Mouse (Mus musculus): ENCODE measurements around the gene Ptprn2.
"Not testable (repeated sequence)": the region's sequence is repeated elsewhere in the genome, so short reads cannot be mapped to it uniquely, and the experiment has no call there.

The Ptprn2 gene

DNA sequence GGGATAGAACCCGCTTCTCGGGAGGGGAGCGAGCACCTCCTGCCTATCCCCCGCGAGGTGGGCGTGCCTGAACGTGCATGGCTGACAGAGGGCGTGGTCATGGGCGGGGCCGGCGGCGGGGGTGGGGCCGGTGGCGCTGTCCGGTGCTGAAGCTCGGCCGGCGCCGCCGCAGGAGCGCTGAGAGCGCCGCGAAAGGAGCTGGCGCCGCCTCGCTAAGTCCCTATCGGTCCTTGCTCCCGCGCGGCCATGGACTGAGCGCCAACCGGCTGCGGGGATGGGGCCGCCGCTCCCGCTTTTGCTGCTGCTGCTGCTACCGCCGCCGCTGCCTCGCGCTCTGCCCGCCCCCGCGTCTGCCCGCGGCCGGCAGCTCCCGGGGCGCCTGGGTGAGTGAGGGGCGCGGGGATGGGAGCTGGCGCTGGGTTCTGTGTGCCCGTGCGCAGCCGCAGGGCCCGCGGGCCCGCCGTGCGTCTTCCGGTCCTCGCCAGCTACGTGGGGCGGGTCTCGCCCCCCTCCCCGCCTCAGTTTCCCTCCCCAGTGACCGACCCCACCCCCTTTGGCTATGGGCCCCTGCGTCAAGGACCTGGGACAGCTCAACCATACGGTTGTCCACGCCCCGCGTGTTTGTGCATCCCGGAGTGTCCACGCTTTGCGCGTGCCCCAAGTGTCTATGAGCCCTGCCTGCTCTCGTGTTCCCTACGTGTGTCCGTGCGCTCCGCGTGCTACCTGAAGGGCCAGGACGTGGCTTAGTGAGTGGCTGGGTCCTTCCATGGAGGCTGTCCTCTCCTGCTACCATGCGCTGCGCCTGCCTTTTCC lies at the start of gene Ptprn2:
Ptprn2 (plus strand) TSS at position 130 of the 813 bp plus-strand sequence.
- peak; percentile 39 to 44 for DNase-seq

DNA sequence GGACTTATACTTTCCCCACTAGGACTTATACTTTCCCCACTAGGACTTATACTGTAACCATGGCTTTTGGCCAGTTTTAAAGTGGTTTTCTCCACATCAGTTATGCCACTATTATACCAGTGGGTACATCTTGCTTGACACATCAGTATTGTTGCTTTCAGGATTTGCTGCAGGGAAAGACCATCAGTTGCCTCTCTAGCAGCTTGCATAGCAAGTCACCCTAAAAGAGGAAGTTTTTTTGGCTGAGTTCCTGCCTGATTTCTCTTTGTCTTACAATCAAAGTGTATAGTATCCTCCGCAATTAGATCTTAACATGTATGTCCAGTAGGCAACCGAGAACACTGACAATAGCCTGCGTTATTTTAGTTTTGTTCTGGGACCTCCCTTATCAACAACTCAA lies 49.4 kb upstream of the Ptprn2 start:
- no peak for DNase-seq

DNA sequence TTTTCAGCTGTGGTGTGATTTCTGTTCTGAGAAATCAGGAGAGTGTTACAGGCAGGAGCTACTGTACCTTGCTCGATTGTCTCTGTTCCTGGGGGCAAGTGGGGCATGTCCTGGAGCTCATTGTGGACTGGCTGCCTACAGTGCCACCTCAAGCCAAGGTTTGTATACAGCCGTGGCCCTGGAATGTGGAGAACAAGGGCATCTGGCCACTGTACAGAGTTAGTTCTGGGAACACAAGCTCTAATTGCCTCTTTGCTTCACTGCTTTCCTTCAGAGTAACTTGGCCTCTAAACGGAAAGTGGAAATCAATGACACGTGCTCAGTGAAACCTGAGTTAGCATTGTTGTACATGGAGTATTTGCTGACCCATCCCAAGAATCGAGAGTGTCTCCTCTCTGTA lies 46.9 kb upstream of the Ptprn2 start:
- no peak for DNase-seq

DNA sequence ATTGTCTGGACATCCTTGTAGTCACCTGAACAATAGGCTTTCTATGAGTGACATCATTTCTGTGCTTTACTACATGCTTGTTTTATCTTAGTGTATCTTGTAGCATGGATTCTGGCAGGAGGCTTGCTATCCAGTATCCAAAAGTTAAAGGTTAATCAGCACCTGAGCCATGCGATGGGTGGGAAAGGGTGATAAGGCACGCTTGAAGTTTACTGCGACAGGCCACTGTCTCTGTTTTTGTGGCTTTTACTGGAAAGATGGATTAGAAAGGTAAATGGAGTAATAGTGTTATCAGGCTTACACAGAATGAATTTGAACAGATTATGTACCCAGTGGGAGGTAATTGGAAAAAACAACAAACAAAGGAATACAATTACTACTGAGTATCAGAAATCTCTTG lies 43.3 kb upstream of the Ptprn2 start:
- no peak for DNase-seq

DNA sequence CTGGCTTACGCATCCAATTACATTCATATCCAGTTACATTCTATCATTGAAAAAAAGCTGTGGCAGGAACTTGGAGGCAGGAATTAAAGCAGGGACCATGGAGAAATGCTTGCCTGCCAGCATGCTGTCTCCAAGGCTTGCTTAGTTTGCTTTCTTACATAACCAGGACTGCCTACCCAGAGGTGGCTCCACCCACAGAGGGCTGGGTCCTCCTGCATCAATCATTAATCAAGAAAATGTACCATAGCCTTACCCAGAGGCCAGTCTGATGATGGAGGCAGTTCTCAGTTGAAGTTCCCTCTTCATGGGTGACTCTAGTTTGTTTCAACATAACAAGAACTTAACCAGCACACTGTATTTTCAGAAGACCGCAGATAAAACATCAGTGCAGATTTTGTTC lies 36.0 kb upstream of the Ptprn2 start:
- DNase-seq: no peak

DNA sequence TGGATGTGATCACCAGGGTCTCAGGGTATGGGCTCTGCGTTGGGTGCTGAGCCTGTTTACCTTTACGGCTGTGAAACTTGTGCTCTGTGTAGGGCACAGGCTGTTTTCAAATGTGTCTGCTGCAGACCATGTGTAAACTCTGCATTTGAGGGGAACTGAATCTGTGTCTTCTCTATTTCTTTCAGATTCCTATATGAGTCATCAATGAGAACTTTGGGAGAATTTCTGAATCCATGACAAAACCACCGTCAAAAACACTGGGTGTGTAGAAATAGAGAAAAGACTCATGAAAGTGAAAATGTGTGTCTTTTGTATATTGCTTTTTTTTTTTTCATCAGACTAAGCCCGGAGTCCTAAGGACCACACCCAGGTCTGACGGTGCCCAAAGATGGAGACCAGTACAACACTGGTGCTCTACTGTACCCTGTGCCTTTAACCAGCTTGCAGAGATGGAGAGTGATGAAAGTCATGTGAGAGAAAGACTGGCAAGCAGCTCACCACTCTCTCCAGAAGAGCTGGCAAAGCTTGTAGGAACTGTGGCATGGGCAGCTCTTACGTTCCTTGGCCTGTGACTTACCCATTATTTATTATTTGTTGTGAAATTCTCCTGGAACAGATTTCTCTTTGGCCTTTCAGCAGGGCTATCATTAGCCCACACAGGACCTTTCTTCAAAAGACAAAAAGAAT lies 25.0 kb upstream of the Ptprn2 start:
- DNase-seq: no peak

DNA sequence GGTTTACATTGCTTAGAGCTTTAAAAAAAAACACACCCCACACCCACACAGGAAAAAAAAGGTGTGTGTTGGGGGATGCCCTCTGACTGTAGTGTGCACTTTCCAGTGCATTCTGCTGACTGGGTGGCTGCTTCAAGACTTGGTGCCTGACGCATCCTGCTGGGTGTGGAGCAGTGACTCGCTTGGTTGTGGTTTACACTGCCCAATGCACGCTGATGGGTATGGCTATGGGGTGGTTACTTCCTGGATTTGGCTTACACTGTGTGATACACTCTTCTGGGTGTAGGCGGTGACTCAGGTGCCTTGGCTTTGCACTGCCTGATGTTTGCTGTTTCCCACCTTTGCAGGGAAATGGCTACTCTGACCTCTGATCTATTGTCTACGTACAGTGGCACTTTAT lies 18.5 kb upstream of the Ptprn2 start:
- DNase-seq: no peak

DNA sequence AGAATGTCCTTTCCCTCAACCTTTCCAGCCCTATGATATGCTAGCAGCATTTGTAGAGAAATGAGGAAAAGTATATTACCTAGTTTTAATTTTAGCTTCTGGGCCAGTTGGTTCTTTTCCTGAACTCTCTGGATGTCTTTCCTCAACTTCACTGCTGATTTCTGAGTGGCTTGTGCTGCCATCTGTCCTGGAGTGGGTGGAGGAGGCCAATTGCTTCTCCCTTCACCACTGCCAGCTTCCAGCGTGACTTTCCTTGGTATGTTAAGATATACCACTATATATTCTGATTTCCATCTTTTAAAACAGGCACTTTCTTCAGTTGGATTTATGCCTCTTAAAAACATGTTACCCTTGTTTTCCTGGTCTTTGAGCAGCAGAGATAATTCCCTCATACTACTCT lies 17.2 kb upstream of the Ptprn2 start:
- DNase-seq: no peak

DNA sequence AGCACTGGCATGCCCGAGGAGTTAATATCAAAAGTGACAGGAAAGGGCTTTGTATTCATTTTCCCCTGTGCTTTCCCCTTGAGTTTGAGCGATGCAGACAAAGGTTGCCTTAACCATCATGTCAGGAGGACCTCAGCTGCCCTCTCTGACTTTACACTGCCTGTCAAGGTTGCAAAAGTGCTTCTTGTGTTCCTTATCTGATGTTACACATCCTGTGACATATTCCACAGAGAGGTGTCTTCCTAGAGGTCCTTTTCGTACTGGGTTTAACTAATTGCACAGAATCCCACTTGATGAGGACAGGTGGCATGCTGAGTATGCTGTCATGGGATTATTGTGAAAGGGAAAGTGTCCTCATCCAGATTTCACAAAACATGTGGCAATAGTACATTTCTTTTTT lies 16.4 kb upstream of the Ptprn2 start:
- no peak for DNase-seq

DNA sequence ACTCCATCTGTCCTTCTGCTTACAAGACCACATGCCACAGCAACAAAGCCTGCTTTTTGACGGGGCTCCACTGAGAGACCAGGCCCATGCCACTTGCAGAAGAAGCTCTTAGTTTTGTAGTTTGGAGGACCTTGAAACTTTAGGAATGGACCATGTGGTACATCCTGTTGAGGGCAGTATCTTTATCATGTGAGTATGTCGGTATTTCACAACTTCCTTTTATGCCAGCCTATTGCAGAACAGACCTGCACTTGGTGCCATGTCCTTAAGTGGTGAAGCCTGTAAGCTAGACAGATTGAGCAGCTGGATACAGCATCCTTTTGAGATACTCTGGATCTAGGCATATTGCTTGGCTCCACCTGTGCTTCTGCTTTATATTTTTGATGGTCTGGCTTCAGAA lies 12.3 kb upstream of the Ptprn2 start:
- DNase-seq: no peak

DNA sequence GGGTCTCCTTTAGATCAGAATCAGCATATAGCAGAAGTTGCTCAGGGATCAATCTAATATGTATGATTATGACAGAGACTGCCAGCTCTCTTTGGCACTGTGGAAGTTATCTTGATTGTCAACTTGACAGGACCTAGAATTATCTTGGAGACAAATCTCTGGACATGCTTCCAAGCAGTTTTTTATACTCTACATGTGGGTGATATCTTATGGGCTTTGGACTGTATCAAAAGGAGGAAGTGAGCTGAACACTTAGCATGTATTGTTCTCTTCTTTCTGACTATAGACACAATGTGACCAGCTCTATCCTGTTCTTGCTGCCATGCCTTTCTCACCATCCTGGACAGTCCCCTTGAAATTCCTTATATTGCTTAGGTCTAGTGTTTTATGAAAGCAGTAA lies 11.8 kb upstream of the Ptprn2 start:
- DNase-seq: no peak

DNA sequence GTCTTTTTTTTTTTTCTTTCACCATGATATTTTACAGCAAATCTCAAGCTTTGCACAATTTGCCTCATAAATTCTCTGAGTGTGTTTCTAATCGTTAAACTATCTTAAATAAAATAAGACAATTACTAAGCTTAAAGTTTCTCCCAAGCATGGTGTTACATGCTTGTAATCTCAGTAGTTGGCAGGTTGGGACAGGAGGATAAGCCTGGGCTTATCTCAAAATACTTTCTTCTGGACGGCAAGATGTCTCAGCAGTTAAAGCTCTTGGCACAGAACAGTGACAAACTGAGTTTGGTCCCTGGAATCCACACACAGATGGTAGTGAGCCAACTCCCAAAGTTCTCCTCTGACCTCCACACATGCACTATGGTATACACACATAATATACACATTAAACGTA lies 10.8 kb upstream of the Ptprn2 start:
- DNase-seq: no peak

DNA sequence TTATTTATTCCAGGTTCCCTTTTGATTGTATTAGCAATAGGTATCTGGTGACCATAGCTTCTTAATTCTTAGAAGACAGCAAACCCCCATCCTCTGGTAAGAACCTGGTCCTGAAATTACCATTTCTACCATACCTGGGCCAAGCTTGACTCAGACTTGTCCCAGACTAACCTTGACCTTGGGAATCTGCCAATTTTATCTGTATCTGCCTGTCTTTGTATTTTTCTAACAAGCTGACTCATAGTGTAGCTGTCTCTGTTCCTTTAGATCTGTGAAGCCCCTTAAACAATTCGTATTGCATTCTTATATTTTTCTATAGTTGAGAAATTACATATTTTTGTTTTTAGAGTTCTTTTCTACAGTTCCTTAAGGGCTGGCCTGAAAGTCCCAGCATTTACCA lies 6.7 kb upstream of the Ptprn2 start:
- DNase-seq: no peak

DNA sequence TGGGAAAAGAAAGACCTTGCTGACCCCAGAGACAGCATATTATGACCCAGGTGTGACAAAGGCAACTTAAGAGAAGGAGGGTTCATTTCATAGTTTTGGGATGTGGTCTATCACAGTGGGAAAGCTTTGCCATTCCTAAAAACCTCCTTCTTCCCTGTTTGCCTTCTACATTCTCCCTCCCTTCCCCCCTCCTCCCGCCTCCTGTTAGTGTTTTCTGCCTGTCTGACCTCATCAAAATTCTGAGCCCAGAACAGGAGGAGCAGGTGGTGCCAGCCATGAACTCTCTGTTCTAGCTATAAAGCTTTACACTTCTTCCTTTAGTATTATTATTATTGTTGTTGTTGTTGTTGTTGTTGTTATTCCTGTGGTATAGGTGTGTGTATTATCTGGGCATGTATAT lies 3.6 kb upstream of the Ptprn2 start:
- DNase-seq: no peak

DNA sequence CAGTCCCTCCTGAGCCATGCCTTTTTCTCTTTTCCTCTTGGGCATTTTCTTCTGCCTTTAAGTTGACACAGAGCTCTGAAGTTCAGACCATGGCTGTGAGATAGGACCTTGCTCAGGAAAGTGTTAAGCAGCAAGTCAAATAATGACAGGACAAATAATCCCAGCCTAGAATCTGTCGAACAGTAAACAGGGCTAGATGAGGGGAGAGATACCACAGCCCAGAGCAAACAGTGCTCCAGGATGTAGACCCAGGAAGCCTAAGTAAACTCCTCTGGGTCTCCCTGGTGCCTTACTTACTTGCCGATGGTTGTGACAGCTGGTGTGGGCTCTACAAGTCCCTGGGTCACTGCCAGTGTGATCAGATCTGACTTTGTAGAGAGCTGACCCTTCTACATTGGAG lies 1.9 kb upstream of the Ptprn2 start:
- DNase-seq: no peak

DNA sequence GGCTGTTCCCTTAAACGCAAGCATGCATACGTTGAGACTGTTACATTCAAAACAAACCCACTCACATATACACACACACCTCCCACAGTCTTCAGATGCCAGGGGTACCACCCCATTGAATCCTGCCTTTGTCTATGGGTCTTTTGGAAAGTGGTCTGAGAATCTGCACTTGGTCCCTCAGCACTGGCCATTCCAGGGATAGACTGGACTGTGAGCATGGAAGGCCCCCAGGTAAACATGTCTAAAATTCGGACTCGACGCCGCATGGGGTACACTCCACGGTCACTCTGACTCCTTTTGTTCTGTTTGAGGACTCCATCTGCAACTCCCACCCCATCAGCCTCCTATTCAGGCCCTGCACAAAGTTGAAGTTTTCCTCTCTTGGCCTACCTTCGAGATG lies 529 bp upstream of the Ptprn2 start:
- DNase-seq: no peak

DNA sequence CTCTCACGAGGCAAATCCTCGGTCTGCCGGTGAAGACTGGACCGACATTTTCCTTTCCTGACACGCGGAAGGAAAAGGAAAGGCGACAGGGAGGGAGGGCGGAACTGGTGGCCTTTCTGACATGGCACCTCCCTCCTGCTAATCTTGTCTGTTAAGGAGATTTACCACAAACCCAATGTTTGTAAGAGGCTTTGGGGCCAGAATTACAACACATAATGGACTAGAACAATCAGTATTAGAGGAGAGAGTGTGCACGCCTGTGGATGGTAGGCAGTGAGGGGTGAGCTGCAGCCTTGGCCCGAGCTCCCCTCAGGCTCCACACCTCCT lies 847 bp downstream of the Ptprn2 start:
- no peak for DNase-seq

DNA sequence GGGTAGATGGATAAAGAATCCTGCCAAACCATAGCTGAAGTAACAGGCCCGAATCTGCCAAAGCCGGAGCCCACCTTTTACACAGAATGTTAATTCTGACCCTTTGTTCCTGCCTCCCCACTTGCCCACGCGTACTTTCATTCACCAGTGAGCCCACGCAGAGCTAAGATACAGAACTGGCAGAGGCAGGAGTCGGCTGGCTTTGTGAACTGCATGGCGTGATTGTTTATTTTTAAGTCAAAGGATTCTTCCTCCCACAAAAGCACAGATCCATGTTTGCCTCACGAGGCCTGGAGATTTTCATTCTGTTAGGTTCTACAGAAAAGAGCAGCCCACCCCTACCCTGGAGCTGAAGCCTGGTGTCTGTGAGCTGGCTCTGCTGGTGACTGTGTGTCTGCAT lies 3.3 kb downstream of the Ptprn2 start:
- DNase-seq: no peak

DNA sequence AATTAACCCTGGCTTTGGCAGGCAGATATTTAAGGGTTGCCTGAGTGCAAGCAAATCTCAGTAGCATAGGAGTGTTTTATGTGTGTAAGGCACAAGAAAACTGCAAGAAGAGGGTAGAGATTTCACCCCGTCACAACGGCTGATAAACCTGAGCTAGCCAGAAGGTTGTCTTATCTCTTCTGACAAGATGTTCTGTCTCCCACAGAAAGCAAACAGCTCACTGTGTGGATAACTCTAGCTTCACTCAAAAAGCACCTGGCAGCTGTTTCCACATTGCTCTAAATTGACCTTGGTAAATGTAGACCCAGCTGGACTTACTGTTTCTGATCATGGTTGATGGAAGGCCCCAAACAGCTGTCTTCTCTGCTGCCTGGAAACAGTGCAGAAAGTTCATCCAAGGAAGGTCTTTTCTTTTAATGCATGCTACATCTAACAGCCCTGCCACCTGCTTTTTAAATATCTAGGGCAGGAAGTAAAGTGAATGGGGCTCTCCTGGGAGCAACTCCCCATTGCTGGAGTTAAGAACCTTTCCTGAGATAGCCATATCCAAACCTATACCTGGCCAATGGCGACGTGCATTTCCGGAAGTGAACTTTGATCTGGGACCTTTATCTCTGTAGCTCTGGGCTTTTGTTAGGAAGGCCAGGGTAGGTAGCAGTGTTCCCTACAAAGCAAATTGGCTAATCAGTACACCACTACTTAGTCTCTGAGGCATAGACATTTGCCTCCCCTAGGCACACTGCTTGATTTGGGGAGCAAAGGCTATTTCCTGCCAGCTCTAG lies 5.2 kb downstream of the Ptprn2 start:
- DNase-seq: no peak

DNA sequence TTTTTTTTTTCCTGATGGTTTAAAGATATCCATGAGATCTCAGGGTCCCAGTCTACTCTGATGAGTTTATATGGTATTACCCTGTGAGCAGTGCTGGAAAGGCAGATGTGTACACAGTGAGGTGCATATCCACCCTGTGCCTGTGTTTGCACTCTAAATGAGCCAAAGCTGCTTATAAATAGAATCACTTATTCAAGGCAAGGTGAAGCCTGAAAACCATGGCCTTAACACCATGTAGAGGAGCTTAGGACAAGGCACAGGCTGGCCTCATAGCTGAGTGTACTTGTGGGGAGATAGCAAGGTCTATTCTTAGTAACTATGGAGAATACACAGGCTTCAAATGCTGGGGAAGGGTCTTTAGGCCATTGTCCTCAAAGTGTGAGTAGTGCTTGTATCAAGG lies 13.1 kb downstream of the Ptprn2 start:
- no peak for DNase-seq

DNA sequence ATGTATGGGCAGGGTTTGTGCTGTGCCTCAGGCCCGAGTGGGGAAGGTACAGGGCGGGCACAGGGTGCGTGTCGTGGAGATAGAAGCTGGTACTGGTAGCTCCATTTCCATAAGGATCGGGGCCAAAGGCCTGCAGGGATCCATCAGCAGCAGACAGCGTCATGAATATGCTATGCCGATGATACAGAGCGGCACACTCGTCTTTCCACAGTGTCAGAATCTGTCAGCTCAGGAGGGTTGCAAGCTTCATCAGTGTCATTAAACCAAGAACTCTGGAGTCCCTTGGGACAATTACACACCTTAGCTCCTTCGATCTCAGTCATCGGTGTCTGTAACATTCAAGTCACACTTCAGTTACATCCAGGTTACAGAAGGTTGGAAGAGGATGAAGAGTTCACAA lies 15.1 kb downstream of the Ptprn2 start:
- DNase-seq: no peak

DNA sequence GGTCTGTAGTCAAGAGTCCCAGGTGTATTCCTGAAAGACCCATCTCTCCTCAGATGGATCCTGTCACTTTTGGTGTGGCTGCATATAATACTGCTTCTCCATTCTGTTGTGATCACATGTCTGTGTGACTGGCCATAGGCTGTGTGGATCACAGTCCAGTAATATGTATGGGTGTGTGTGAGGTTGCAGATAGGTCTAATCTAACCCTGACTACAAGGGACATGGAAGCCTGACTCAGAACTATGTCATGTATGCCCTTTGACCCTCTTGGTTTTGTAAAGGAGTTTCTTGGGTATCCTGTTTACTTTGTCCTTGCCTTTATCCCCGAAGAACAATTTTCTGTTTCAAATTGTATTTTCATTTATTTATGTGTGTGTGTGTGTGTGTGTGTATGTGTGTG lies 27.0 kb downstream of the Ptprn2 start:
- DNase-seq: no peak

DNA sequence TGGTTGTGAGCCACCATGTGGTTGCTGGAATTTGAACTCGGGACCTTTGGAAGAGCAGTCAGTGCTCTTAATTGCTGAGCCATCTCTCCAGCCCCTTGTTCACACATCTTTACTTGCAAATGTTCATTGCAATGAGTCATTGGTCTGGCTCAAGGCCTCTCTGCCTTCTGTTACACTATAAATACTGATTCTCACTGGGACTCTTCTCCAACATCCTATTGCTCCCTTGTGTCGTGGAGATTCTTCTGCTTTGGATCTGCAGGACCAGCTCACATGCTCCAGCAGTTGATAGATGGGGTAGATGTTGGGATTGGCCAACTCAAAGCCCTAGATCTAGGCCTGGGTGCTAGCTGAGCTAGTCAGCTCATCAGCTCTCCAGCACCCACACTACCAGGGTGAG lies 28.3 kb downstream of the Ptprn2 start:
- DNase-seq: not testable (repeated sequence)

DNA sequence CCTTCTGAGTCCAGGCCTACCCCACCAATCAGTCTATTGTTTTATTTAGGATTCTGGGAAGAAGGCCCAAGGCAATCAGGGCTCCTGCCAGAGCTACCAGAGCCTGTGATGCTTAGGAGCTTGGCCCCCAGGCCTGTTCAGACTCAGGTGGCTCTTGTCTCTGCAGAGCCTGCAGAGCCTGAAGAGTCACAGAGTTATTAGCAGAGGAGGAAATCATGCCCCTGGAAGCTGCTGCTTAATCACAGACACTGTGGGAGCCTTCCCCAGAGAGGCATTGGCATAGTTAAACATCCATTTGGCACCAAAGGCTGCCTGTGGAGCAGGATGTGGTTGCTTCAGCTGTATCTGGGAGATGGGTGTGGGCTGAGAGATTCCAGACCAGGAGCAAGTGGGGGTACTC lies 30.3 kb downstream of the Ptprn2 start:
- DNase-seq: no peak

Data from B cell, adult 2 months (primary cell).